Mouse (Mus musculus) Patski (cell line): ENCODE measurements at regions not wholly inside any gene's neighbourhood (a gene's known extent, or its start where the extent isn't known, plus 50 kb on each side); places are given as distances from the start of the nearest gene placed in this dataset.
"Not testable (repeated sequence)": the region's sequence is repeated elsewhere in the genome, so short reads cannot be mapped to it uniquely, and the experiment has no call there.

ENCODE experiments used
- ATAC-seq: fragments of 100-300 bp; one replicate; pipeline ENCODE4 v1.8.0; 2021
- CTCF ChIA-PET: fragments of 350-600 bp; sonication (Branson Sonifier 250); formaldehyde crosslinking; loops from one replicate; lab custom pipeline; 2022; ENCODE audit warnings: inconsistent platforms; lab: Charles Lee
- POLR2A ChIA-PET: fragments of 350-600 bp; sonication (Branson Sonifier 250); formaldehyde crosslinking; loops from one replicate; lab custom pipeline; 2022; ENCODE audit warnings: antibody characterized with exemption, inconsistent platforms; lab: Charles Lee
- DNase-seq: peaks from one replicate; pipeline ENCODE4 v3.0.0-alpha.2; 2011; ENCODE audit warnings: low read depth, low spot score
- H3K27me3 ChIP-seq: fragments of 371-371 bp; one replicate; pipeline ENCODE4 v1.5.1; 2021
- CTCF ChIP-seq: fragments of 100-300 bp; IDR thresholded peaks from one replicate; pipeline ENCODE4 v1.5.1; 2021
- in situ Hi-C: fragments of 300-500 bp; cut with MboI; formaldehyde crosslinking; loops from 3 replicates; pipeline ENCODE4 v1.11.1; 2018; ENCODE audit warnings: low pct_unique_long_range_greater_than_20kb, mixed read lengths

DNA sequence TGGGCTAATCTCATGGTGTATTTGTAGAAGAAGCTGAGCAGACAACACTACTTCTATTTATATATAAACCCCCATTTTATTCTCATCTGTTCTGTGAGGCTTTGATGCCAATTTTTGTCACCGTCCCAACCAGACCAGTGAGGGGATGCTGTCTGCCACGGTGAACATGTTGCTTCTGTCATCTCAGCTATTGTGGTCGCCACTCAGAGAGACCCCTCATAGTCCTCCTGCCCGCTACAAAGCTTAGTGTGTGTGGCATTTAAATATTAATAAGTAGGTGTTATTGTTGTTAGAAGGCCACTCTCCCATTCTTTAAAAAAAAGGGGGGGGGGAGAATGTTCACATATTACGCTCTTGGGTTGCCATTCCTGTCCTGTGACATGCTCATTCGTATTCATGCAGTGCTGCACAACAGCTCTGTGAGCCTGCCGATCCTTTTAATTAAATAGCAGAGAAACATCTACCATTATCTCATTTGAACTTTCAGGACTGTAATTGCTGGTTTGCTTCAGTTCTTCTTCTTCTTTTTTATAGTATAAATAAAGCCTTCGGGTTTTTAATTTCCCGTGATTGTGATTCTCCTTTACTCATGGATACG, 161.4 kb downstream of the Enc1 start:
- POLR2A ChIA-PET, result no interaction called here
- no peak for DNase-seq
- in situ Hi-C loops, result no loop called here
- CTCF ChIA-PET, result no interaction called here
- H3K27me3 ChIP-seq, result no peaks in the 10 kb centered on the region
- TF ChIP-seq CTCF, result no peak
- ATAC-seq, result no peak

DNA sequence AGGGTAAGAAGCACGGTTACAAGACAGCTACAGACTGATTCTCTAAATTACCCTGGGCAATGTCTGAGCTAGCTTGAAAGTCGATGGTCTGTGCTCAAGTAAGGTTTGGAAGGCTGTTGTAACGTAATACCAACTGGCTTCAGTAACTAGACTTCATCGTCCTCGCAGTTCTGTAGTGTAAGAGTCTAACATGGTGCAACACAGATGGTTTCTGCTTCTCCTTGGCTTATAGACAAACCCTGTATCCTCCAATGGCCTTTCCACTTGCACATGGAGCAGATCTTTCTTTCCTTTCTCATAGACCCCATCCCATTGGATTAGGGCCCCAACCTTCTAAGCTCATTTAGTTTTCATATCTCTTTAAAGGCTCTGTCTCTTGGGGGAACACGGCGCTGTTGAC, 160.7 kb downstream of the Enc1 start:
- ChIA-PET CTCF (no interaction called here), POLR2A (no interaction called here)
- H3K27me3 ChIP-seq, result no peaks in the 10 kb centered on the region
- in situ Hi-C loops, result no loop called here
- DNase-seq (no peak), ATAC-seq (no peak)
- no peak for TF ChIP-seq CTCF

DNA sequence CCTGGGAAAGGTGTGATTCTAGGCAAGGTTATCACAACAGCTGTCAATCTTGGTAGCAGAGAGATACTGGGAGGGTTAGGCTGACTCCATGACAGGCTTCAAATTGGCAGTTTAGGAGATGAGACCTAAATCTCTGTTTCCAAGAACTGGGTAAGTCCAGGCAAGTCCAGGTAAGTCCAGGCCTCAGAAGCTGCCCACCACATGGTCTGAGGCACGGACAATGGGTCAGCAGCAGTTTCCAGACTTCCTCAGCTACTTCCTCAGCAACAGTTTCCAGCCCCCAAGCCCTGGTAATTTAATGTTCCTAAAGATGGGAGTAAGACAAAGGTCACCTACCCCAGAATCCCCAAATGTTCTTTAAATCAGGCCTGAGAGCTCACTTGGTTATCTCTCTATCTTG, 157.1 kb downstream of the Enc1 start:
- CTCF ChIA-PET, result interaction anchor here (1.6 kb wide), 1 partner anchor 15 kb away, joined by 4 read pairs; no protein-coding TSS in a partner anchor
- POLR2A ChIA-PET, result no interaction called here
- in situ Hi-C loops, result no loop called here
- ATAC-seq (no peak), DNase-seq (no peak)
- no peaks in the 10 kb centered on the region for H3K27me3 ChIP-seq
- no peak for TF ChIP-seq CTCF

DNA sequence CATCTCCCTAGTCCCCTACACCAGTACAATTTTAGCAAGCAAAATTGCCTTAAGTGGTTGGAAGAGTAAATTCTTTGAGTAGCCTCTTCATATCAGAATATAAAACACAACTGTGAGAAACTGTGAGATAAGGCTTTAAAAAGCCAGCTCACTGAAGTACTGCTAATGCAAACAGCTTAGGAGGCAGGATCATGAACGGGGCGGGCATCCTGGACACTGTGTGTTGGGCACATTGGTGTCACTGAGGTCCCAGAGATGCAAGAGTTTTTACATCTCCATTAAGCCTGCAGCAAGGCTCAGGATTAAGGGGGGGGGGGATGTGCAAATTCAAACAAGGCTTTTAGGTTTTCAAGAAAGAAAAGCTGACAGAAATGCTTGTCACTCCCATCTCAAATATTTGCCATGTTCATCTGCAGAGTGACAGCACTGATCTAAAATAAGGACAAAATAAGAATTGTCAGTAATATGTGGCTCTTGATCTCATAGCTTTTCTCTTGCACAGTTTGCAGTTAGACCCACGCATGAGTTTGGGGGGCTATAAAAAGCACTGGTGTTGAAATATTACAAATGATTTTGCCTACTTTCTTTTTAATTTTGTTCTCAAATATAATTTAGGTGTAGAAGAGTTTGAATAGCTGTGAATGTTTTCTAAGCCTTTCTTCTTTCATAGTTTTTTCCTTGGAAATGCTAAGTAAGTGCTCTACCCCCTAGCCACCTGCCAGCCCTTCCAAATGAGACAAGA, 156.2 kb downstream of the Enc1 start:
- no peaks in the 10 kb centered on the region for H3K27me3 ChIP-seq
- no peak for ATAC-seq
- no peak for TF ChIP-seq CTCF
- in situ Hi-C loops, result no loop called here
- no peak for DNase-seq
- POLR2A ChIA-PET, result no interaction called here
- CTCF ChIA-PET, result no interaction called here

DNA sequence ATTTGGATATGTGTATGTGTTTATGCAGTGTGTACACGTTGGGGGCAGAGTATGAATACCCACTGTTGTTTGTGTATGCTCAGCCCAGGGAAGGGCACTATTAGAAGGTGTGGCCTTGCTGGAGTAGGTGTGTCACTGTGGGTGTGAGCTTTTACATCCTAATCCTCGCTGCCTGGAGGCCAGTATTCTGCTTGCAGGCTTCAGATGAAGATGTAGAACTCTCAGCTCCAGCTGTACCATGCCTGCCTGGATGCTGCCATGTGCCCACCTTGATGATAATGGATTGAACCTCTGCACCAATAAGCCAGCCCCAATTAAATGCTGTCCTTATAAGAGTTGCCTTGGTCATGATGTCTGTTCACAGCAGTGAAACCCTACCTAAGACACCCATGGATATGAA, 155.4 kb downstream of the Enc1 start:
- DNase-seq, ATAC-seq, H3K27me3 ChIP-seq, POLR2A ChIA-PET, in situ Hi-C loops, CTCF ChIA-PET: not testable (repeated sequence)

DNA sequence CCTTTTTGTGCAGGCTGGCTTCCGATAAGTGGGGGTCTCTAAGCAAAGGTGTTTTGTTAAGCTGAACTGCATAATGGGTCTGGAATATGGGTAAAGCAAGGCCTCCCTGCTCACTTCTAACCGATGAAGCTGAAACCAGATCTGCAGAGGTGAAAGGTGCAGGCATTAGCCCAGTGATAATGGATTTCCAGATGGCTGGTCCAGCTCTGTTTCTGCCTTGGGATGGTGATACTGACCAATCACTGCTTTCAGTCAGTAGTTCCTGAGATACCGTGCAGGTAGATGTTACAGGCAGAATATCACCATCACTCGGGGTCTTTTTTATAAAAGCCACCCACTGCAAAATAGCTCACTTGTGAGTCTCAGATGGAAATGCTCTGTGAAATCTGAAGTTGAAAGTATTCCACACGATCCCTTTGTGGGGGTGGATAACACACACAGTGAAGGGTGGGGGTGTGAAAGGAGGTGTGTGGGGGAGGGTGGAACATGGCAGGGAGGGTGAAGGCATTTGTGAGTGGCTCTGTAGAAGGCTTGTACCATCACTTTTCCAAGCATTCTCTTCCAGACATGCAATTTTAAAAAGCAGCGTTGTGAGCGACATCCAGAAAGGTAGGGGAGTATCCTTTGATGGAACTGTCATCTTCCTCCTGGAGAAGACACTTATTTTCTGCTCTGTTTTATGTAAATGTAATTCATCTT, 154.0 kb downstream of the Enc1 start:
- no peaks in the 10 kb centered on the region for H3K27me3 ChIP-seq
- TF ChIP-seq CTCF, result no peak
- POLR2A ChIA-PET, result no interaction called here
- CTCF ChIA-PET, result no interaction called here
- in situ Hi-C loops, result no loop called here
- DNase-seq, result no peak
- ATAC-seq, result no peak

DNA sequence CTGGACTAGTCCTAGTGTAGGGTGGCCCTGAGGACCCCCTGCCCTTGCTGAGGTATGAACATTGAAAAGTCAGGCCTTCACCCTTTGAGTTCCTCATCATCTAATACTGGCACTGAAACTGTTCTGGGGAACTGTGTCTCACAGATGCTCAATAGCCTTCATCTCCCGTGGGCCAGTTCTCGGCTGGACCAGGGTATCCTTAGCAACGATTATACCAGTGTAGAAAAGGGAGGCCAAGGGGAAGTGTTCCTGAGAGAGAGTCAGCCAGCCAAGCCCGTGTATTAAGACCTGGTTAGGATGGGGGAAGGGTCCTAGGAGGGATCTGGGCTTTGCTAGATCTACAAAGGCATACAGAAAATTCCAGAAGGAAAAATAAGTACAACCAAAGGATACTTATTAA, 153.2 kb downstream of the Enc1 start:
- H3K27me3 ChIP-seq, result no peaks in the 10 kb centered on the region
- POLR2A ChIA-PET, result no interaction called here
- in situ Hi-C loops, result no loop called here
- ATAC-seq, result no peak
- no peak for TF ChIP-seq CTCF
- CTCF ChIA-PET, result no interaction called here
- no peak for DNase-seq

DNA sequence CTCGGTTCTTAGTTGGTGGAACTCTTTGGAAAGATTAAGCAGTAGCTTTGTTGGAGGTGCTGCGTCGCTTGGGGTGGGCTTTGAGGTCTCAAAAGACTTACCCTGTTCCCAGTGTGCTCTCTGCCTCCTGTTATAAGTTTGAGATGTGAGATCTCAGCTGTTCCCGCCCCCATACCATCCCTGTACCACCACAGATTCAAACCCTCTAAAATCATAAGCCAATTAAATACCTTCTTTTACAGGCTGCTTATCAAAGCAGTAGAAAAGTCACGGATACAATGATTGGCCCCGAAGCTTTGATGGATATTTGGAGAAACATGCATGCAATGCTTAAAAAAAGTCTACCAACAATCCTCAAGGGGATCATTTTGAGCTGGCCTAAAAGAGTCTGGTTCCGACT, 152.6 kb downstream of the Enc1 start:
- no peak for TF ChIP-seq CTCF
- in situ Hi-C loops, result no loop called here
- ATAC-seq, result no peak
- no peaks in the 10 kb centered on the region for H3K27me3 ChIP-seq
- ChIA-PET CTCF (no interaction called here), POLR2A (interaction anchor here (0.6 kb wide), 1 partner anchor 147 kb away, joined by 6 read pairs; no protein-coding TSS in a partner anchor)
- no peak for DNase-seq

DNA sequence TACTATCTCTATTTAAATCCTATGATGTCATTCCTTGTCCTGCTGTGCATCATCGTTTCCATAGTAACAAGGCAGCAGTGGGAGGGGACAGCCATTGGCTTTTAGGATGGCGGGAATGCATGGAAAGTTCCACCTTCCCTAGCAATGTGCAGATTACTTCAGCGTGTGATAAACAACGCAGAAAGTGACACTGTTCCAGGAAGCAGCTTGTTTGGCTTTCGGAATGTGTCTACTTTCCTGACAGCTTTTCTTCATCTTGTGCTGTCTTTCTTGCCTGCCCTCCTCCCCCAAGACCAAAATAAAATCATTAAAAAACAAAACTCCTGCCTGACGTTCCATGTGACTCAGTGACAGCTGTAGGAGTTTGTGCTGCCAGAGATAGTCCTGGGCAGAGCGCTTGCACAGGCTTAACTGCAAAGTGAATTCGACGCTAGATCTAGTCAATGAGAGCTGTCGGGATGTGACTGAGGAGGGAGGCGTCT, 149.6 kb downstream of the Enc1 start:
- H3K27me3 ChIP-seq, result no peaks in the 10 kb centered on the region
- DNase-seq (no peak), ATAC-seq (no peak)
- ChIA-PET POLR2A (no interaction called here), CTCF (interaction anchor here (1.8 kb wide), 1 partner anchor 10 kb away, joined by 4 read pairs; no protein-coding TSS in a partner anchor)
- in situ Hi-C loops, result no loop called here
- TF ChIP-seq CTCF, result no peak

DNA sequence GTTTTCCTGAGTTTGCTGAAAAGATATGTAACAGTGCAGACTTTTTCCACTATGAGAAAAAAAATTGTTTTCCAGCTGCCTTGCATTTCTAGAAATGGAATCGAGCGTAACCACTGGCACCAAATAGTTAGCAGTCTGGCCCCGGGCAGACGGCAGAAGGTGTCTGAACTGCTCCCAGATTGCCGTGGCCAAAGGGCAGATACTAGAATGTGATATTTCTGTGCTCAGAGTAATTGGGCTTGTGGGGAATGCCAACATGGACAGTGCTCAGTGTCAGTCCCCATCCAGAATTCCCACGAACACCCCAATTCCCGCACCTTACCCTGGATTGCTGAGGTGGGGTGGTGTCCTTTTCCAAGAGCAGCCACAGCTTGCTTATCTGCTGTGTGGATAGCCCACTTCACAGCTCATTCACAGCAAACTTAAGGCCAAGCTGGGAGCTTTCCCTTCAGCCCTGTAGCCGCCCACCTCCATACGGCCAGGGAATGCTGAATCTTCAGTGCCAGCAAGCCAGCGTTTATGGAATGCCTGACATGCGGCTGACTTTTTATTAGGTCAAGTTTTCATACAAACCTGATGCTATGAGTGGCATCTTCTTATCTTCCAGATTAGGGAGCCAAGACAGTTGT, 148.1 kb downstream of the Enc1 start:
- ATAC-seq (no peak), DNase-seq (no peak)
- POLR2A ChIA-PET, result interaction anchor here (0.6 kb wide), 1 partner anchor 990 kb away, joined by 3 read pairs; no protein-coding TSS in a partner anchor
- in situ Hi-C loops, result no loop called here
- no peak for TF ChIP-seq CTCF
- no peaks in the 10 kb centered on the region for H3K27me3 ChIP-seq
- CTCF ChIA-PET, result no interaction called here
